Mouse (Mus musculus) hindlimb bud, embryonic 11.5 days (tissue): ENCODE data around the gene Gm3252.
"Not testable (repeated sequence)": the region's sequence is repeated elsewhere in the genome, so short reads cannot be mapped to it uniquely, and the experiment has no call there.

ENCODE experiments used
- DNase-seq: peaks from one replicate; pipeline ENCODE4 v3.0.0-alpha.2; 2012; ENCODE audit warnings: low read depth, low spot score; ENCODE audit errors: extremely low spot score

Gm3252 gene

GRCm38 (mm10) chr14:4726038-4726880 is at the start of gene Gm3252:
Gene Gm3252 (plus strand): TSS chr14:4726775.
- DNase-seq = not testable (repeated sequence)

GRCm38 (mm10) chr14:4708938-4709337 is 17.6 kb upstream of the Gm3252 start, which contains the start of gene Gm7876:
Gene Gm7876 (plus strand): TSS chr14:4709238.
- not testable (repeated sequence) for DNase-seq

GRCm38 (mm10) chr14:4776037-4776436 is 49.5 kb downstream of the Gm3252 start, which contains the start of gene Gm9602:
Gene Gm9602 (plus strand): TSS chr14:4776337.
- DNase-seq = not testable (repeated sequence)
